Mouse (Mus musculus): ENCODE data around the gene Cd302.

Cd302 gene

GRCm38 (mm10) chr2:60284467-60284821 lies at the start of gene Cd302:
Gene Cd302, minus strand, starts transcription at chr2:60284488.
- no peak for DNase-seq (ENCODE audit: low spot score)

- no peak for DNase-seq (ENCODE audit: low spot score)
Observed at GRCm38 (mm10) chr2:60328641-60329040, 44.4 kb upstream of the Cd302 start.

GRCm38 (mm10) chr2:60327581-60327980 lies 43.3 kb upstream of the Cd302 start:
- no peak for DNase-seq (ENCODE audit: low spot score)

- no peak for DNase-seq (ENCODE audit: low spot score)
Observed at GRCm38 (mm10) chr2:60326948-60327347, 42.7 kb upstream of the Cd302 start.

- no peak for DNase-seq (ENCODE audit: low spot score)
Observed at GRCm38 (mm10) chr2:60323411-60323810, 39.1 kb upstream of the Cd302 start.

- no peak for DNase-seq (ENCODE audit: low spot score)
Observed at GRCm38 (mm10) chr2:60322031-60322726, 37.9 kb upstream of the Cd302 start.

GRCm38 (mm10) chr2:60303796-60304195 lies 19.5 kb upstream of the Cd302 start:
- DNase-seq (ENCODE audit: low spot score), result no peak

- no peak for DNase-seq (ENCODE audit: low spot score)
Observed at GRCm38 (mm10) chr2:60299323-60299722, 15.0 kb upstream of the Cd302 start.

GRCm38 (mm10) chr2:60298266-60298665 lies 14.0 kb upstream of the Cd302 start:
- DNase-seq (ENCODE audit: low spot score), result no peak

GRCm38 (mm10) chr2:60291381-60291780 lies 7.1 kb upstream of the Cd302 start:
- no peak for DNase-seq (ENCODE audit: low spot score)

- no peak for DNase-seq (ENCODE audit: low spot score)
Observed at GRCm38 (mm10) chr2:60289451-60289850, 5.2 kb upstream of the Cd302 start.

- DNase-seq (ENCODE audit: low spot score), result no peak
Observed at GRCm38 (mm10) chr2:60288606-60289005, 4.3 kb upstream of the Cd302 start.

GRCm38 (mm10) chr2:60285107-60285617 lies 874 bp upstream of the Cd302 start:
- no peak for DNase-seq (ENCODE audit: low spot score)

- peak; percentile 55 for DNase-seq (ENCODE audit: low spot score)
Observed at GRCm38 (mm10) chr2:60283751-60284466, 379 bp downstream of the Cd302 start.

GRCm38 (mm10) chr2:60283208-60283750 lies 1.0 kb downstream of the Cd302 start:
- DNase-seq (ENCODE audit: low spot score), result no peak

GRCm38 (mm10) chr2:60282625-60283024 lies 1.7 kb downstream of the Cd302 start:
- no peak for DNase-seq (ENCODE audit: low spot score)

- no peak for DNase-seq (ENCODE audit: low spot score)
Observed at GRCm38 (mm10) chr2:60278627-60279026, 5.7 kb downstream of the Cd302 start.

- no peak for DNase-seq (ENCODE audit: low spot score)
Observed at GRCm38 (mm10) chr2:60269856-60270479, 14.3 kb downstream of the Cd302 start.

- DNase-seq (ENCODE audit: low spot score), result no peak
Observed at GRCm38 (mm10) chr2:60267567-60267966, 16.7 kb downstream of the Cd302 start.

- no peak for DNase-seq (ENCODE audit: low spot score)
Observed at GRCm38 (mm10) chr2:60260621-60261350, 23.5 kb downstream of the Cd302 start.

- no peak for DNase-seq (ENCODE audit: low spot score)
Observed at GRCm38 (mm10) chr2:60259186-60259585, 25.1 kb downstream of the Cd302 start.

GRCm38 (mm10) chr2:60256751-60257150 lies 27.5 kb downstream of the Cd302 start:
- DNase-seq (ENCODE audit: low spot score), result no peak

All from urinary bladder, postnatal 25 days (tissue).